Mouse (Mus musculus): ENCODE data around the gene Plcg1.

The Plcg1 gene

GRCm38 (mm10) chr2:160731117-160731838, at the start of gene Plcg1:
Gene Plcg1 (plus strand): TSS chr2:160731300.
- peak; percentile 95 for DNase-seq (ENCODE audit: low spot score)

DNA sequence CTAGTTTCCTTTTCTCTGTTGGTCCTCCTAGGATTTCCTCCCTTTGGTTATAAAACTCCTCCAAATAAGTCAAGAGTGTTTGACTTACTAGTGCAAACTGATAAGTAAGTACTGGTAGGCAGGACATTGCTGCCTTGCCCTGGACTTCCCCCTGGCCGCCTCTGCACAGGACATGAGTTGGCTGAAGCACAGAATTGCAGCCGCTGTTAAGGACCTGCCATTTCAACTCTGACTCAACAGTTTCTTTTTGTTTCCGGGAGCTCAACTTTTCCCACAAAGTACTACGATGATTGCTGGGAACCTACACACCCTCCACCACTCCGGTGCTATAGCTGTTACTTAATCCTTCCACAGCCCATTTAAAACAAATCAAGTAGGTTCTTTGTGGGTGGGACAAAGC, 30.8 kb upstream of the Plcg1 start:
- DNase-seq (ENCODE audit: low spot score), result peak; percentile 89

DNA sequence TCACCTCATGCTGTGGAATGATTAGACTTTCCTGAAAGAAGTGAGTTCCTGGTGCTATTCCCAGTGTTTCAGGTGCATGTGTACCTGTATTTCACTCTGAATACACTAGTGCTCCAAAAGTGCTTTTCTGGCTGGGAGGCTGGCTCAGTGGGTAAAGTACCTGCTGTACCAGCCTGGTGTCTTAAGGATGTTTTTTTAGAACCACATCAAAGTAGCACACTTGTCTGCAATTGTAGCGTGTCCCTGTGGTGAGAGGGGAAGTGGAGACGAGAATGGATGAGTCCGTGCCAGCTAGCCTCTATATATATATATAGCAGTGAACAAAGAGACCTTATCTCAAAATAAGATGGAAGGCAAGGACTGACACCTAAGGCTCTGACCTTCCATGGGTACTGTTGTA, 29.5 kb upstream of the Plcg1 start:
- peak; percentile 7 for DNase-seq (ENCODE audit: low spot score)

GRCm38 (mm10) chr2:160702824-160703223, 28.3 kb upstream of the Plcg1 start:
- no peak for DNase-seq (ENCODE audit: low spot score)

DNA sequence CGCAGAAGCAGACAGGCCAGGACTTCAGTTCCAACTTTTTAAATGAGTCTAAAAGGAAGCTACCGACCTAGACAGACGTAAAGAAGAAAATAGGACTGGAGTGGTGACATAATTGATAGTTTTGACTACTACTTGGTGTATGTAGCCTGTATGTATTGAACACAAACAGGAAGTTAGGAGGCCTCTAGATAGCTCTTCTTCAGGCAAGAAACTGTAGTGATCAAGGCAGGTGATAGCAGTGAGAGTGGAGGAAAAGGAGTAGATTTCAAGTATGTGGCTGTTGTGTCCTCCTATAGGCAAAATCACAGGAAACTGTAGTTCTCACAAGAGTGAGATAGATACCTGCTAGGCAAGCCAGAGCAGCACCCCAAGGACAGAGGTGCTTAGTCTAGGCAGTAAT, 23.4 kb upstream of the Plcg1 start:
- DNase-seq (ENCODE audit: low spot score), result no peak

- no peak for DNase-seq (ENCODE audit: low spot score)
Observed at GRCm38 (mm10) chr2:160715463-160716030, 15.6 kb upstream of the Plcg1 start.

DNA sequence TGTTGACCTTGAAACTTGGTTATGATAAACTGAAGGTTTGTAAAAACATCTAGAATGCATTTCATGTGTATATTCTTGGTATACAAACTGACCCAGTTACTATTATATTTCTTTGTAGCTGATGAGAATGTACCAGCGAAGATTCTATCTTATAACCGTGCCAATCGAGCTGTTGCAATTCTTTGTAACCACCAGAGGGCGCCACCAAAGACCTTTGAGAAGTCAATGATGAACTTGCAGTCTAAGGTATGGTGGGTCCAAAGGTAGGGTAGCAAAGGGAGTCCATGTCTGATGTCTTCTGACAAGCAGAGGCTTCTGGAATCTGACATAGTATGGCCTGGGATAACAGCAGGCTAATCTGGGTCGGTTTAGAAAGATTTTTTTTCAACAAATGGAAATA, 13.8 kb upstream of the Plcg1 start:
- DNase-seq (ENCODE audit: low spot score), result no peak

- DNase-seq (ENCODE audit: low spot score), result peak; percentile 89
Observed at GRCm38 (mm10) chr2:160718811-160719210, 12.3 kb upstream of the Plcg1 start.

GRCm38 (mm10) chr2:160722714-160723113, 8.4 kb upstream of the Plcg1 start:
- no peak for DNase-seq (ENCODE audit: low spot score)

GRCm38 (mm10) chr2:160723613-160724375, 7.3 kb upstream of the Plcg1 start:
- DNase-seq (ENCODE audit: low spot score), result no peak

DNA sequence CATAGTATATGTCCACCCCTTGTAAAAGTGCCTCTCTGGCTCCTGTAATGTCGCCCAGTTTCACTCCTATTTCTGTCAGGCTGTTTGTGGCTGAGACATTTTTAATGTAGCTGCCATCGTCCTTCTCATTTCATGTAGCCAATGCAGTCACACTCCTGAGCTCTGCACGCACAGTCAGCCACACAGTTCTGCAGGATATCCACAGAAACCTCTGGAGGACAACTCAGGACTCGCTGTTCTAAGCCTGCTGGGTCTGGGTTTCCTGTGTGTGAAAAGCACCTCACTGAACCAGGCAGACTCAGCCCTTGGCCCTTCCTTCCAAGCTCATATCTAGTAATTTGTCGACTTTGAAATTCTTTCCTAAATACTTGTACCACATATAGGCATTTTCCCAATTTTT, 6.6 kb upstream of the Plcg1 start:
- DNase-seq (ENCODE audit: low spot score), result no peak

- no peak for DNase-seq (ENCODE audit: low spot score)
Observed at GRCm38 (mm10) chr2:160725877-160726864, 4.9 kb upstream of the Plcg1 start.

DNA sequence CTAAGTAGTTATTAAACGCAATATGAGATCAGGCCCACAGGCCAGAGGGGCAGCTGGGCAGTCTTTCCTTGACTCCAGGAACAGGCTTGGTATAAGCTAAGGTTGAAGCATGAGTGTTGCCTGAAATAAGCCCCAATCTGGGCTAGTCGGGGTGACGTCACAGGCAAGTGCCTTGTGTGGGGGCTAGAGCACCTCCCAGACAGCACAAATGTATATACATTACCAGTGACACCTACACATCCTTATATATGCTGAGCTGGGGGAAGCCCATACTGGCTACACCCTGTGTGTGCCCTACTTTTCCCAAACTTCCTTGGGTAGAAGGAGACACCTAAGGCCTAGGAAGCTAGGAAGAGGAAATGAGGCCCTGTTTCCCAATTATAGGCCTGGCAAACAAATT, 2.1 kb upstream of the Plcg1 start:
- no peak for DNase-seq (ENCODE audit: low spot score)

DNA sequence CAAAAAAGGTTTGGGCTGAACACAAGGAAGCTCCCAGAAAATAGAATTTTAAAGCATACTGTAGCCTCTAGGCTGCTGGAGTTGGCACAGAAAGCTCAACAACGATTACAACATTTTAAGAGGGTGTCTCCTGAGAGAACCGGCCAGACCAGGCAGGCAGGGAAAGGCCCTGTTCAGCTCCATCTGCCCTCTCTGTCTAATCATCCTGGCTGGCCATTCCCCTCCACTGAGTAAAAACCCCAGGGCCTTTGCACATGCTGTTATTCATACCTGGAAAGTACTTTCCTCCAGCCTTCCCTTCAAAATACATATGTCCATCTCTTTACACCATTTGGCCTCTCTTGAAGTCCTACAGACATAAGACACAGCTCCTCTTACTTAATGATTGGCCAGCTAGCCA, 1.7 kb upstream of the Plcg1 start:
- DNase-seq (ENCODE audit: low spot score), result peak; percentile 59

DNA sequence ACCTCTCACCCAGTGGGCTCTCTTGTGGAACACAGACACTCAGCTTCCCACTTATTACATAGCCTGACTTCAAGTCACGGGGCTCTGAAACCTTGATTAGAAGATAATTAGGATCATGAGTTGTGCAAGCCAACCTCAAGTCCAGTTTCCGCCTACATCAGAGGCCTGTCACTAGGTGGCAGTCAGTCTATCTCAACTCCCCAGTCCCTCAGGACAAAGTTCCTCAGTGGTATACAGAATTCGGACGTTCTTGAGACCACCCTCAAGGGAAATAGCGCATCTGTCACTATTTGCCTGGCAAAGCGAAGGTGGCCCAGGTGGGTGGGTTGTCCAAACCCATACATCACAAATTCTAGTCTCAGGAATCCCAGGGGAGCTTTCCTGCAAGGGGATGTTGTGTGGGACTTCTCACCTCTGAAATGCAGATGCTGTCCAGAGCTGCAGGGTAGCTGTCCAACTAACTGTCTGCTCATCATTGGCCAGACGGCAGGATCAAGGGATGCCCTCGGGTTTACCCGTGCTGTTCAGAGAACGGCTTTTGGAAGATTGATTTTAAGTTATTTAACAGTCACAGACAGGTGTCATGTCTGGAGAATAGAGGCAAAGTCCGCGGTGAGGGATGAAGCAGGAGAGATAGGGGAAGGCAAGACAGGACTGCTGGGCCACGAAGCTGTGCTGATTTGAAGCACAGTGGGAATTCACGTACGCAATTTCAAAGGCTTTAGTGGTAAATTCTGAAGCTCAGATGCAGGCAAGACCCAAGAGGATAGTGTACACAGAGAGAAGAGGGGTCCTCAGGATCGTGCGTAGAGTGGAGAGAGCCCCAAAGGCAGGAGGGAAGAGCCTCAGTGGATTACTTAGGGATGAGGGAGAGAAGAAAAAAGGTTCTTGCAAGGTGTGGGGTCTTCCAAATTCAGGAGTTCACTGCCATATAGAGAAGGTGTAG, 976 bp upstream of the Plcg1 start:
- DNase-seq (ENCODE audit: low spot score), result no peak

- DNase-seq (ENCODE audit: low spot score), result no peak
Observed at GRCm38 (mm10) chr2:160730797-160731116, 343 bp upstream of the Plcg1 start.

DNA sequence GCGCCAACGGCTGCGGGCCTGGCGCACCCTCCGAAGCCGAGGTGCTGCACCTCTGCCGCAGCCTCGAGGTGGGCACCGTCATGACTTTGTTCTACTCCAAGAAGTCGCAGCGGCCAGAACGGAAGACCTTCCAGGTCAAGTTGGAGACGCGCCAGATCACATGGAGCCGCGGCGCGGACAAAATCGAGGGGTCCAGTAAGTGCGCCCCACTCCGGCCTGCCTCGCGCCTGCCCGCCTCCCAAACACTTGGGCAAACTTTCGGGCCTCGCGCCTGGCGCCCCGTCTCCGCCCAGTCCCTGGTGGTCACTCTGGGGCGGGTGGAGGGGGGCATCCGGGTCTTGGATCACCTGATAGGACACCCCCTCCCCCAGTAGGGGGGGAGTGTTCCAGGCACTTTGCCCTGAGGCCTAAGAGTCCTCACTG, 750 bp downstream of the Plcg1 start:
- DNase-seq (ENCODE audit: low spot score), result peak; percentile 70

DNA sequence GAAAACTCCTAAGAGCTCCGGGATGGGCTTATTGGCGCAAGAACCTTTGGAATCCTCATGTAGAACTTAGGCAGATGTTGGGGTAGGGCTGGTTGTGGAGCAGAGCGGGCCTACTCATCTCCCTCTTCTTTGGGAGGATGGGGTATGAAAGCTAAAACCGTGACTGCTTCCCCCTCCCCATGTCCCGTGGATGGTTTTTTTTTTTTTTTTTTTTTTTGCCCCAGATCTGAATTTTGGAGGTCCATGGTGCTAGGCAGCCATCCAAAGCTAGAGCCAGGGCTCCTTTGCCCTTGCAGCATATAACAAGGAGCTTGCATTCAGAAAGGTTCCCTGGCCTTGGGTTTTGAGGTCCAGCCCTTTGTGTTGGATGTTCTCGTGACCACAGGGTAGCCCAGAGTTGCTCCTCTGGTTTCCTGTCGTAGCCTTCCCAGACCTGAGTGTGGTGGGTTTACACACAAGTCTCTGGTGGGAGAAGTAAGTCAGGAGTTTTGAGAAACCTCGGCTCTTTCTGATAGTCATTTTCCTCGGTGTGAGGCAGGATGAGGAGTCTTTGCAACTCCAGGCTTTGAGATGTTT, 1.4 kb downstream of the Plcg1 start:
- no peak for DNase-seq (ENCODE audit: low spot score)

DNA sequence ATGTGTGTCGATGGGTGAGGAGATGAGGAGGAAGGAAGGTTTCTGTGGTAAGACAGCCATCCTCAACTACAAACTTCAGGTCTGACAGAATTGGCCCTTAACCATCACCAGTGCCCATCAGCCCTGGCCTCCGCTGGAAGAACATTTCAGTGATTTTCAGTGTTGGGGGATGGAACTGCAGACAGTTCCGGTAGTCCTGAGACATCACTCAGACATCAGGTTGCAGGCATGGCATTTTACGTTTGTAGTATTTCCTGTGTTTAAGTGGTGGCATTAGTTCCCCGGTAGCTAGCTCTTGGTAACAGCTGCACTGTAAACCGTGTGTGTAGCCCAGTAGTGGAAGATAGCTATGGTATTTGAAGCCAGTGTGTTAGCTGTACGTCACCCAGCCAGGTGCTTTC, 2.0 kb downstream of the Plcg1 start:
- DNase-seq (ENCODE audit: low spot score), result no peak

- no peak for DNase-seq (ENCODE audit: low spot score)
Observed at GRCm38 (mm10) chr2:160734331-160734730, 3.2 kb downstream of the Plcg1 start.

Data from lung, postnatal 25 days (tissue).